Mouse (Mus musculus) cerebellum, postnatal 25 days (tissue): ENCODE results near the gene Rnase2b.
"Not testable (repeated sequence)": the region's sequence is repeated elsewhere in the genome, so short reads cannot be mapped to it uniquely, and the experiment has no call there.

Experiments used
- DNase-seq, 2 experiments: peaks; one replicate each; pipeline ENCODE4 v3.0.0; 2021; ENCODE audit warnings: mixed read lengths in 2 of 2

Gene Rnase2b

DNA sequence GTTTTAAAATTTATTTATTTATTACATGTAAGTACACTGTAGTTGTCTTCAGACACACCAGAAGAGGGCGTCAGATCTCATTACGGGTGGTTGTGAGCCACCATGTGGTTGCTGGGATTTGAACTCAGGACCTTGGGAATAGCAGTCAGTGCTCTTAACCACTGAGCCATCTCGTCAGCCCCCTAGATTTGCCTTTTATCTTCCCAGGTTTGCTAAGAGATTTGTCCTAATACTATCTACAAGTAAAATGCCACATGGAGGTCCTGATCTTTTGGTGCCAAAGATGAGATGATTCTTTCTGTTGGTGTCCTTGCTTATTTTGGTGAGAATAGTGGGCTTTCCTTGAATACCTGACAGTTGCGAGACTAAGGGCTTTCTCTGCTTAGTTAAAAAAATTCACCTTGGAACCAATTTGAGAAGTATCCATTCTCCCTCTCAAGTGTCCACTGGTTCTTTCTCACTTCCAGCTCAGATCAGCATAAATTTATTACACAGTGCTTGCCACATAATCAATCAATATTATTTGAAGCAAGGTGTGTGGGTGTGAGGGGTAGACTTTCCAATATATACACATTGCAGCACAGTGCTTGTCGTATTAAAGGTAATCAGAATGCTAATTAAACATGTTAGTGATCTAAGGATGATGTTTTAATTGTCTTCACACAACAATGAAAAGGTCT, 5.9 kb upstream of the Rnase2b start:
- DNase-seq = no peak

DNA sequence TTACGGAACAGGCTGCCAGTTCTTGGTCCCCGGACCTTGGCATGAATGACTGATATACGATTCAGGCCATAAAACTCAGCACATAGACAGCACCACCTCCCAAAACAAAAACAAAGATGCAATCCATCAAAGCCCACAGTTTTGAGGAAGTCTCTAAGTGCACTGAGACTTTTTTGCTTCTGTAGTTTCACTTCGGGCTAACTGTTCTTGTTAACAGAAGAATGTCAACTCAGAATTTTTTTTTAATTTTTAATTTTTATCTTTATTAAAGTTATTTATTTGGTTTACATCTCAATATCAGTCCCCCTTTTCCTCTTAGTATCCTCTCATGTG, 5.4 kb upstream of the Rnase2b start:
- DNase-seq = no peak

DNA sequence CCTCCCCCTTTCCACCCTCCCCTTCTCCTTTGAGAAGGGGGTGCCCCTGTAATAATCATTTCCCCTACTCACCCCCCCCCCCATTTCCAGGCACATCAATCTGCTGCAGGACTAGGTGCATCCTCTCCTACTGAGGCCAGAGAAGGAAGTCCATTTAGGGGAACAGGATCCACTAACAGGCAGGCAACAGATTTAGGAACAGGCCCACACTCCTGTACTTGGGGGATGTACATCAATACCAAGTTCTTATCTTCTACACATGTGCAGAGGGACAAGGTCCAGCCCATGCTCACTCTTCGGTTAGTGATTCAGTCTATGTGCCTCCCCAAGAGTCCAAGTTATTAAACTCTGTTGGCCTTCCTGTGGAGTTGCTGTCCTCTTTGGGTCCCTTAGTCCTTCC, 5.0 kb upstream of the Rnase2b start:
- DNase-seq = no peak

DNA sequence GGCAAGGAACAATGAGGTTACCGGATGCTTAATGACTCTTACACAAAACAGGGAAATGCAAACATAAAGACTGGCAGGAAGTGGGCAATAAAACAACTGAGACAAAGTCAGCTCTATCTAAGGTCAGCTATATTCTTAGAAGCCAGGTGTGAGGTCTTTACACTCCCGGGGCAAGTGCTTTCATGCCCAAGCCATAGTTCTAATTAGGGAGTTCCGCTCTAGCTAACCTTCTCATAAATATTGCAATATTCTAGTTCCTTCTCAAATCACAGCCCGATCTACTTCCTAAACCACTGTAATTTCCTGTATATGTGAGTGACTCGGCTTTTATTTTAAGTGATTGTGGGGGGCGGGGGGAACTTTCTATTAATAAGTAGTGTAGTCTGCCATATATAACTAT, 1.3 kb downstream of the Rnase2b start:
- DNase-seq = not testable (repeated sequence)

DNA sequence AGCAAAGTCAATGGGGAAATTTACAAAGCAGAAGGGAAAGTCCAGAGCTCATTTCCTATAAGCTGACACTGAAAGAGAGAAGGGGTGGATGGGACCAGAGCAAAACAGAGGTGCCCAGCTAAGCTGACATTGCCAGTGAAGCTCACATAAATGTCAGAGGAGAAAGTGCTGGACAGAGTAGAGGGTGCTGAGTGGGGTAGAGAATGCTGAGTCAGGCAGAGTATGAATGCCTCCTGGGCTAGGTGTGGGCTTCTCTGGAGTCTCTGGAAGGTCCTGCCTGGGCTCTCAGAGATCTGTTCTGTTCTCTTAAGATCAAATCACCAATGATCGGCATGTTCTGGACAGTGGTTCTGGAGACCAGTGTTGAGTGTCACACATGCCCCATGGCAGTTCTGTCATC, 3.4 kb downstream of the Rnase2b start:
- DNase-seq = no peak

DNA sequence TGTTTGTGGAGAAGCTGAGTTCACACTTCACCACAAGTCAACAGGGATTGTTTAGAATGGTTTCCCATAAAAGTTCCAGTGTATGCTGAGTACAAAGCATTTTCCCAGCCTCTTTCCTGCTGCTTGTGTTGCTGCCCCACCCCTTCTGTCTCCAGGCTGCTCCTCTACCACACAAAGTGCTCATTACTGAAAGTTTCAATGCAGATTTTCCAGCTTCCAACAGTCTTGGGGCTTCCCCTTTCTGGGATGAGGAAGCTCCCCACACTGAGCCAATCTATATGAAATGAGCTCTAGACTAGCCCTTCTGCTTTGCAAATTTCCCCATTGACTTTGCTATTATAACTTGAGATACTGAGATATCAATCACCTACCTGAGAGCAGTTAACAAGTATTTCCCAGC, 4.0 kb downstream of the Rnase2b start:
- no peak for DNase-seq

DNA sequence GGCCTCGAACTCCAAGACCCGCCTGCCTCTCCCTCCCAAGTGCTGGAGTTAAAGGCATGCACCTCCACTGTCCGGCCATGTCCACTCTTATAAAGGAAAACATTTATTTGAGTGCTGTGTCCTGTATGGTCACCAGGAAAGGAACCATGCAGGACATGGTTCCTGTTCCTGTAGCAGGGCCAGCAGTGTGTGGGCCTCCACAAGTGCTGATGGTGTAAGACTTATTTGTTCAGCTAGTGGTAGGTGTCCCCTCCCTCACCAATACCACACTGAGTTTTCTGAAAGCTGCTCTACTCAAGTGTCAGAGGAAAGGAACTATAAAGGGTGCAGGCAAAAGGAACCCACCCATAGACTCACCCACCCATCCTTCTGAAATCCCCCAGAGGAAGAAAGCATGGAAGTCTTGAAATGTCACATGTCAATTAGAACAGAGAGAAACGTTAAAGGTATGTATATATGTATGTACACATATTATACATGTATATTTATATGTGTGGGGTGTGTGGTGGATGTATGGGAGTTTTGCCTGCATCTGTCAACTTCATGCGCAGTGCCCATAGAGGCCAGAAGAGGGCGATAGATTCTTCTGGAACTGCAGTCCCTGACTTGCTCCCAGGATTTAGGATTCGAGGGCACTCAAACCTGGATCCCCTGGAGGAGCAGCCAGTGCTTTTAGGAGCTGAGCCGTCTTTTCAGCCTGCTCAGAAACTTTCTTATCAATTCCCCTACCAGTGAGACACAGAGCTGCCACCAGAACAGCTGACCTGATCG, 10.2 kb downstream of the Rnase2b start:
- peak; percentile 33 to 58 for DNase-seq

DNA sequence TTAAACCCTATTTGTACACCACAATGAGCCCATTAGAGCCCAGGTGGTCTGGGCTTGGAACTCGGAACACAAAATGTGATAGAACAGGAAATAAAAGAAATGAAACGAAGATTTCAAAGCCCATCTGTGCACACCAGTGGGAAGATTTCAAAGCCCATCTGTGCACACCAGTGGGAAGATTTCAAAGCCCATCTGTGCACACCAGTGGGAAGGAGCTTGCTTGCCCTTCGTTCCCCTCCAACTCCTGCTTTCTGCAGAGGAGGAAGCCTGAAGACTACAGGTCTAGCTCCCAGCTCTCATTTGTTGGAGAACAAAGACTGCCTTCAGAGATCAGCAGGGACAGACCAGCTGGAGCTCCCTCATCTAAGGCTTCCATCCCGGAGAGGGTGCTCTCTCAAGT, 10.9 kb downstream of the Rnase2b start:
- not testable (repeated sequence) for DNase-seq

DNA sequence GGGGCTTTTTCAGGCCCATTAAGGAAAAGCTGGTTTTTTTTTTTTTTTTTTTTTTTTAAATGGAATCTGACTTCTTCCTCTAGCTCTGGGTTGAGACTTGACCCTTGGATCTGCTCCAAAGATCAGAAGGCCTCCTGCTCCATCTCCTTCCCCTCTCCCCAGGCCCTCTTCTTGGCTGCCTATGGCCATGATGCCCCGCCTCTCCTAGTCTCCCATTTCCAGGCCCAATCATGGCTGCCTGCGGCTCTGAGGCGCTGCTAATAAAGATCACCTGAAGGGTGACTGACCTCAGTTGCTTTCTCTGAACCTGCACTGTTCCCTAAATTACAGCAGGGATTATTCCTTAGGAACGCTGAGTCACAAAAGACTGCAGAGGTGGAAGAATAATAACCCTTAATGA, 11.8 kb downstream of the Rnase2b start:
- DNase-seq = no peak

DNA sequence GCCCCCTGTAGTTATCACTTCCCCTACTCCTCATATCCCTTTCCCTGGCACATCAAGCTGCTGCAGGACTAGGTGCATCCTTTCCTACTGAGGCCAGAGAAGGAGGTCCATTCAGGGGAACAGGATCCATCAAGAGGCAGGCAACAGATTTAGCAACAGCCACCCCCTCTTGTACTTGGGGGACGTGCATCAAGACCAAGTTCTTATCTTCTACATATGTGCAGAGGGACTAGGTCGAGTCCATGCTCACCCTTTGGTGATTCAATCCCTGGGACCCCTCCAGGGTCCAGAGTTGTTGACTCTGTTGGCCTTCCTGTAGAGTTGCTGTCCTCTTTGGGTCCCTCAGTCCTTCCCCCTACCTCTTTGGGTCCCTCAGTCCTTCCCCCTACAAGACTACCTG, 19.0 kb downstream of the Rnase2b start:
- not testable (repeated sequence) for DNase-seq

DNA sequence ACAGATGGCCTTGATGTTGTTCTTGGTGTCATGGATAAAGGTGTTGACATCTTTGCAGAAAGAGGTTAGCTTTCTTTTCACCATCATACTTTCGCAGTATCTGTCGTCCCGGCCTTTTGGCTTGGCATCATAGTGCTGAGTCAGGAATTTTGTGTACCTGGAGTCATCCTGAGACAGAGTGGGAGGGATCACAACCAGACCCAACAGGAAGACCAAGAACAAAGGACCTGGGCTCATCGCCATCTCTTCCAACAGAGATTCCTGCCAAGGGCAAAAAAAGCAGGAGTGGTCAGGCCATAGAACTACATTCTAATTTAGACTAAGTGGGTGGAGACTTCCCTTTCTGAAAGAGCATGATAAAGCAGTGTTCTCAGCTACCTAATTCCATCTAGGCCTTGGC, 33.6 kb downstream of the Rnase2b start:
- DNase-seq = no peak

DNA sequence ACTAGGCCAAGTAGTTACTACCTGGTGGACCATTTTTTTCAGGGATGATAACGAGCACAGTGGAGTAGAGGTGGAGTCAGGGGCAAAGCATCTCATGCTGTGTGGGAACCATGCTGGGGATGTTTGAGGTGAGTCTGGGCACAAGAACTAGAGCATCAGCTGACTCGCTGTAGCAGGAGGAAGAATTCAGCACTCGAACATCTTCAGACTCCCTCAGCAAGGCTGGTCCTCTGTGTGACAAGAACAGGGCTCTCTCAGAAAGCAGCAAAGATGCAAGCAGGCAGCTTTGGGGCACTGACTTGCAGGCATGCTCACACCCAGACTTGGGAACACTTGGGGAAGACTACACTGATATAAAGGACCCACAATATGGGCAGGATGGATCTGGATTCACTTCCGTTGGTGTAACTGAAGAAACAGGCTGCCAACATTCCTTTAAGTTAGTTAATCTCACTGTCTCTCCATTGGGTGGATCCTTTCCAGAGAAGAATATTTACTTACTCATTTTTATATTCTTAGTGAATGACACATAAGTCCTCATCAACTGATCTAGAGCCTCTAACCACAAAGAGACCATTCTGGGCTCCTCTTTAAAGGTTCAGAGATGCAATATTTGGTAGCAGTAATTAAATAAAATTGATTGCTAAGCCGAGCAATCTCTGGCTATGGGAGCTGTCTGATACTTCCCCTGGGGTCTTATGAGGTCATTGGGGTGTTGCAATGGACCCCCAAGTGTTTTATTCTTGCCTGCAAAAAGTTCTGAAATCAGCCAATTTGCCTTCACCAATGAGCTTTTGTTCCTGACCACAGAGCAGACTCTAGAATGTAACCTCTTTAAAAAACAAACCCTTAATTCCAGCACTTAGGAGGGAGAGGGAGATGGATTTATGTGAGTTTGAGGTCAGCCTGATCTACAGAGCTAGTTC, 37.3 kb downstream of the Rnase2b start, which contains the start of gene Ang2:
Gene Ang2 (minus strand): TSS at position 51 of the 926 bp plus-strand sequence.
- no peak for DNase-seq

DNA sequence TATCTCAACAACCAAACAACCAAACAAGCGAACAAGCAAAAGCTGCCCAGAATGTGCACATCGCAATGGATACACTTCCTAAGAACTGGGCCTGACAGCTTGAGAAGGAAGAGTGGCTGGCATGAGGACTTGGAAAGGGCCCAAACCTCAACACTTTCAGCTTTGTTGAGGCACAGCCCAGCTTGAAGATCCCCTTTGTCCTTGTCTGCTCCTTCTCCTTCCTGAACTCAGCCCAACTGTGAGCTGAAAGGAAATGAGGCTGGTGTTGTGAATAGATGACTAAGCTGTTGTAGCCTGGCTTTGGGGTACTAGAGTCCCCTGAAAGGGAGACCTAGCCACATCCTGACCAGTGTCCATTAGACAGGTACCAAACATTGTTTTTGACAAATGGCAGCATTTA, 38.0 kb downstream of the Rnase2b start:
- no peak for DNase-seq

DNA sequence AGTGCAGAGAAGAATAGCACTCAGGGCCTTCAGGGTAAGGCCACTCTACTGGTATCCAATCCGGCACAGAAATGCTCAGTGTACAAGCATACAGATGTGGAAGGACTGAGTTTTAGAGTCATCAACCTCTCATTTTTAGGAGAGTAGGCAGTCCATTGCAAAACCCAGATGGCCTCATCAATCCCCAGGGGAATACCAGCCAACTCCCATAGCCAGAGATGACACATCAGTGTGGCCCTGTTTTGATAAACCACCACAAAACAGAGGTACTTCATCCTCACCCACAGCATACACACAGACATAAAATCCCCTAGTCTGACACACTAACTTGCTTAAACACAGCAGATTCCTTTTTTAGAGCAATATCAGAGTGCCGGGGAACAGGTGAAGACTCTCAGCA, 38.4 kb downstream of the Rnase2b start:
- no peak for DNase-seq

DNA sequence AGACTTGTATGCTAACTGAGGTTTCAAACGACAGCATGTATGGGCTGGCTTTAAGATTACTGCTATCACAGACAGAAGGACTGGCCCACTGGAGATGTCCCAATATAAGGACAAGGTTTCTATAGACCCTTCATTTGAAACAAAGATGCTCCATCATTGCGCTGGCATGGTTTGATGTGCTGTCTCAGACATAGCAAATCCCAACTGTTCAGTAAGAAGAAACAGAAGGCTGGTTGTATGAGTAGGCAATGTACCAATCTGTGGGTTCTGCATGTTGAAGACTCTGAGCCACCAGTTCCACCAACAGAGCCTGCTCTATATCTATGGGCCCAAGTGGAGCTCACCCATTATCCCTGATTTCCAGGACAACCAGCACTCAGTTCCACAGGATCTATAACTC, 41.1 kb downstream of the Rnase2b start, which contains the start of gene Ear14:
Gene Ear14 (plus strand): TSS at position 277 of the 400 bp plus-strand sequence.
- DNase-seq = no peak
